Mouse (Mus musculus) CD4-positive, CD25-positive, alpha-beta regulatory T cell, adult 4 months (primary cell): ENCODE data around the gene Gm20765. TPM values are rescaled to one million over a fixed set of nuclear protein-coding genes. Genes with fewer than 3 reads are reported as not detected.
"Not testable (repeated sequence)": the region's sequence is repeated elsewhere in the genome, so short reads cannot be mapped to it uniquely, and the experiment has no call there.

ENCODE experiments used
- ATAC-seq: one replicate; pipeline ENCODE4 v1.8.0; 2017
- polyA plus RNA-seq, 2 experiments: library from polyadenylated mRNA; unstranded; fragments of 100-300 nt; shearing (Covaris generic); gene quantifications; one replicate each; pipeline ENCODE4 v1.2.1; 2017

Gm20765 gene
- not detected for polyA plus RNA-seq

DNA sequence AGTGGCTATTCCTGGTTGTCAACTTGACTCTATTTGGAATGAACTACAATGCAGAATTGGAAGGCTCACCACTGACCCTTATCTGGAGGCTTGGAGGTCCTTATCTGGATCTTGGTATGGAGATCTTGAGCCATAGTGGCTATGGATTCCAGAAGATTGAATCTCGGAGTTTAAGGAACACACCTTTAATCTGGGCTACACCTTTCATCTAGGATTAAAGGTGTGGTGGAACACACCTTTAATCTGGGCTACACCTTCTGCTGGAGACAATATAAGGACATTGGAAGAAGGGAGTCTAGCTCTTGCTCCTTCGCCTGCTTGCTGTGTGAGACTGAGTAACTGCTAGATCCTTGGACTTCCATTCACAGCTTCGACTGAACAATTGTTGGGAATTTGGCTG is at the start of gene Gm20765:
Gene Gm20765, plus strand, starts transcription at position 301 of the 400 bp plus-strand sequence.
- ATAC-seq = not testable (repeated sequence)

GRCm38 (mm10) chr10:104142687-104143086 is 42.6 kb upstream of the Gm20765 start, which contains the start of gene Gm21293:
Gm21293 (plus strand) TSS chr10:104142987.
- not testable (repeated sequence) for ATAC-seq

DNA sequence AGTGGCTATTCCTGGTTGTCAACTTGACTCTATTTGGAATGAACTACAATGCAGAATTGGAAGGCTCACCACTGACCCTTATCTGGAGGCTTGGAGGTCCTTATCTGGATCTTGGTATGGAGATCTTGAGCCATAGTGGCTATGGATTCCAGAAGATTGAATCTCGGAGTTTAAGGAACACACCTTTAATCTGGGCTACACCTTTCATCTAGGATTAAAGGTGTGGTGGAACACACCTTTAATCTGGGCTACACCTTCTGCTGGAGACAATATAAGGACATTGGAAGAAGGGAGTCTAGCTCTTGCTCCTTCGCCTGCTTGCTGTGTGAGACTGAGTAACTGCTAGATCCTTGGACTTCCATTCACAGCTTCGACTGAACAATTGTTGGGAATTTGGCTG is 34.1 kb upstream of the Gm20765 start, which contains the start of gene Gm6763:
Gene Gm6763, plus strand, starts transcription at position 301 of the 400 bp plus-strand sequence.
- ATAC-seq = not testable (repeated sequence)

DNA sequence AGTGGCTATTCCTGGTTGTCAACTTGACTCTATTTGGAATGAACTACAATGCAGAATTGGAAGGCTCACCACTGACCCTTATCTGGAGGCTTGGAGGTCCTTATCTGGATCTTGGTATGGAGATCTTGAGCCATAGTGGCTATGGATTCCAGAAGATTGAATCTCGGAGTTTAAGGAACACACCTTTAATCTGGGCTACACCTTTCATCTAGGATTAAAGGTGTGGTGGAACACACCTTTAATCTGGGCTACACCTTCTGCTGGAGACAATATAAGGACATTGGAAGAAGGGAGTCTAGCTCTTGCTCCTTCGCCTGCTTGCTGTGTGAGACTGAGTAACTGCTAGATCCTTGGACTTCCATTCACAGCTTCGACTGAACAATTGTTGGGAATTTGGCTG is 25.6 kb upstream of the Gm20765 start, which contains the start of gene Gm8764:
Gene Gm8764, plus strand, starts transcription at position 301 of the 400 bp plus-strand sequence.
- ATAC-seq = not testable (repeated sequence)

DNA sequence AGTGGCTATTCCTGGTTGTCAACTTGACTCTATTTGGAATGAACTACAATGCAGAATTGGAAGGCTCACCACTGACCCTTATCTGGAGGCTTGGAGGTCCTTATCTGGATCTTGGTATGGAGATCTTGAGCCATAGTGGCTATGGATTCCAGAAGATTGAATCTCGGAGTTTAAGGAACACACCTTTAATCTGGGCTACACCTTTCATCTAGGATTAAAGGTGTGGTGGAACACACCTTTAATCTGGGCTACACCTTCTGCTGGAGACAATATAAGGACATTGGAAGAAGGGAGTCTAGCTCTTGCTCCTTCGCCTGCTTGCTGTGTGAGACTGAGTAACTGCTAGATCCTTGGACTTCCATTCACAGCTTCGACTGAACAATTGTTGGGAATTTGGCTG is 17.1 kb upstream of the Gm20765 start, which contains the start of gene Gm21304:
Gene Gm21304, plus strand, starts transcription at position 301 of the 400 bp plus-strand sequence.
- ATAC-seq = not testable (repeated sequence)

DNA sequence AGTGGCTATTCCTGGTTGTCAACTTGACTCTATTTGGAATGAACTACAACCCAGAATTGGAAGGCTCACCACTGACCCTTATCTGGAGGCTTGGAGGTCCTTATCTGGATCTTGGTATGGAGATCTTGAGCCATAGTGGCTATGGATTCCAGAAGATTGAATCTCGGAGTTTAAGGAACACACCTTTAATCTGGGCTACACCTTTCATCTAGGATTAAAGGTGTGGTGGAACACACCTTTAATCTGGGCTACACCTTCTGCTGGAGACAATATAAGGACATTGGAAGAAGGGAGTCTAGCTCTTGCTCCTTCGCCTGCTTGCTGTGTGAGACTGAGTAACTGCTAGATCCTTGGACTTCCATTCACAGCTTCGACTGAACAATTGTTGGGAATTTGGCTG is 8.6 kb upstream of the Gm20765 start, which contains the start of gene Gm21312:
Gene Gm21312, plus strand, starts transcription at position 301 of the 400 bp plus-strand sequence.
- not testable (repeated sequence) for ATAC-seq

- not testable (repeated sequence) for ATAC-seq
These were observed 8.4 kb downstream of the Gm20765 start, which contains the start of gene Gm4340 for GRCm38 (mm10) chr10:104193742-104194141. Gm4340 (plus strand) TSS chr10:104194042.

DNA sequence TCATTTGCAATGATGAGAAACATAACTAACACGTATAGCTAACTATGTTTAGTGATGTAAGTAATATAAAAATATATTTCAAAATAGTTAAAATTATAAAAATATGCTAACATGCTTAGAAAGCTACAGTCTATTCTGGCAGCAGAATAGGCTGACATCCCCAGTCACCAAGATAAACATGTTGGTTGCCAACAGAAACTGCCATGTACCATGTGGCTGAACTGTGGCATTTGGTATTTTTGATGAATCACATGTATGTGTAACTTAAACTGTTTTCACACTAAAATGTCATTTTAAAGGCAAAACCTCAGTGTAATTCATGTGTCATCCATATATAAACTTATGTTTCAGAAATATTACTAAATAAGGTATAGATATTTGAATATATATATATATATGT is 24.3 kb downstream of the Gm20765 start:
- no peak for ATAC-seq

DNA sequence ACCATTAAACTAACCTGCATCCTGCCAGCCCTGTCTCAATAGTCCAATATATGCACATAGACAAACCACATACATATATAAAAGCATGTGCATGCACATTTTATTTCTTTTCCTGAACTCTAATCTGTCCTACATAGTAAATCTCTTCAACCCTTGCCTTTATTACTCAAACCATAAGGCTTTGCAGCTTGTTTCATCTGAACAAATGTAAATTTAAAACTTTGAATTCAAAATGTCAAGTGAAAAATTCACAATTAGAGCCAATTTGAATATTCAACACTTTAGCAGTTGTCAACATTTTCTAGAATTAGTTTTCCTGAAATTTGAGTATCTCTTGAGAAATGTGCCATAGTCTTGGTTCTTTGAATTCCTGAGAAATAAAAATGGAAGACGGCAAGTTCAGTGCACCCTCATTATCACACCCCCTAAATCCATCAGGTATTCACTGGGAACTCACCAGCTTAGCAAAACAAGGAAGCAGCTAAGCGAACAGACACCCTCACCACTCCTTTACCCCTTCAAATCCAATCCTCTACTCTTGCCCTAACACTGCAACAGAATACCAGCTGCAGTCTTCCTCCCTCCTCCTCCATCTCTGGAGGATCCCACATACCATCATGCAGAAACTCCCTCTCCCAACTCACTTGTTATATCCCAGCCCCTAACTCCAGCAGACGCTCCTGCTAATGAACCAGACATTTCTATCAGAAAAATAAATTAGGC is 25.1 kb downstream of the Gm20765 start:
- ATAC-seq = no peak

GRCm38 (mm10) chr10:104214527-104214926 is 29.2 kb downstream of the Gm20765 start:
- ATAC-seq = no peak

DNA sequence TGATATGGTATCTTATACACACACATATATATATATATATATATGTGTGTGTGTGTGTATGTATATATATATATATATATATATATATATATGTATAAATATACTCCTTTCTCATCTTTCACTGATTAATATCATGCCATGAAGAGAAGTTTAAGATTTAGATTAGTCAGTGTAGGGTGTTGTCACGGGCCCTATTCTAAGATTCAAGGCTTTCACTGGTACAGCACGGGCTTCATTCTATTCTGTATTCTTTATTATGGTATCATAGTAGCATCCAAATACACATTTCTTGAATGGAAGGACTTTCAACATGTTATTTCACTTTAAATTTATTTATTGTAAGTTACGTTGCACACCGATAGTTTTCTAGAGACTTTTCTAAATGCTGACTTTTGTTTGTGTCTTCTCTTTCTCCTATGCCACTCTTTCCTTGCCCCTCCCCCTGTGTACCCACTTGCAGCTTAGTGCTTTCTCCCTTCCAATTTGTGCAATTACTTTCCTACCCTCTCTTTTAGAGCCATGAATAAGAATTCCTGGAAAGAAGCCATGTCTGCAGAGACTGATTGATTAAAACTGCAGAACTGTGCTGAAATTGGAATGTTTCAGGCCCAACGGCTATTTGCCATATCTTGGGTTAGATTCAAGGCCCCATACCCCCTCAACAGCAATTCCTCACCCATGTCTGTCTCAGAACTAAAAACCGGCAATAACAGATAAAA is 35.1 kb downstream of the Gm20765 start:
- ATAC-seq = no peak

Other genes with a start within 250 kb of the Gm20765 start
- not detected for gene Gm21293, start 42.5 kb upstream of the Gm20765 start, polyA plus RNA-seq
- not detected for gene Gm6763, start 34.0 kb upstream of the Gm20765 start, polyA plus RNA-seq
- not detected for gene Gm8764, start 25.5 kb upstream of the Gm20765 start, polyA plus RNA-seq
- gene Gm21304, start 17.0 kb upstream of the Gm20765 start, polyA plus RNA-seq = not detected
- gene Gm21312, start 8.5 kb upstream of the Gm20765 start, polyA plus RNA-seq = not detected
- not detected for gene Gm4340, start 8.5 kb downstream of the Gm20765 start, polyA plus RNA-seq